Mouse (Mus musculus) c-Kit-positive CD71-positive TER-119-negative erythroid progenitor cells, embryonic 14.5 days (primary cell): Measurements from ENCODE around the gene Dnajb2.

Source experiments
- DNase-seq: peaks from one replicate; pipeline ENCODE4 v3.0.0-alpha.2; 2013; ENCODE audit warnings: low read depth

The Dnajb2 gene

DNA sequence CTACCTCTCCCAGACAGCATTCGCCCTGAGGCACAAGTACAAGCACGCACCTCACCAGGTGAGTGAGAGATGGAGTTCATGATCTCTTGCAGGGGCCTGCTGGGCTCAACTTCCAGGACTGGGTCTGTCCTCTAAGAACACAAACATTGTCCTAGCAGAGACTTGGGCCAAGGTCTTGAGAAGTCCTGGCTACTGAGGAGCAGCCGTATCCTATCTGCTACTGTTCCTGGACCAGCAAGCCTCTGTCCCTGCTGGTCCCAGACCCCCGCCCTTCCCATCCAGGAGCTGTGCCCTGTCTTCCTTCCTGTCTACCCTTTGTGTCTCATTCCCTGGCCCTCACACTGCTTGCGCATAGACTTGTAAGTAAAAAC lies 57.1 kb downstream of the Dnajb2 start:
- no peak for DNase-seq

DNA sequence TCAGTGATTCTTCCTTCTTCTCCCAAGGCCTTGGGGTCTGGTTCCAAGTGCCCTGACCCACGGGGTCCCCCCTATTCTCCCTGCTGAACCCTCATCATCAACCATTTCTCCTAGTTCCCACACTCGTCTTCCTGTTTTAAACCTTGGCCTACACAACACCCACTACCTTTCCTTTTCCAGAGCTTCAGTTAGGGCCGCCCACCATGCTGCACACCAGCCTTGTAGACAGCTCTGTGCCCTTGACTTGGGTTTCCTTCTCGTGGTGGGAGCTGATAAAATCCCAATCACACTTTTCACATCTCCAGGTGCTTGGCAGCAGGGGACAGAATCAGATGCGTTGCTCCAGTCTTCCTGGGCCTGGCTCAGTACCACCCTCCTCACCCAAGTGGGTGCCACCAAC lies 58.1 kb downstream of the Dnajb2 start:
- DNase-seq = no peak
